Mouse (Mus musculus) embryonic facial prominence, embryonic 10.5 days (tissue): ENCODE measurements around the gene Podnl1. TPM values are rescaled to one million over a fixed set of nuclear protein-coding genes. Genes with fewer than 3 reads are reported as not detected.

Source experiments
- DNase-seq: peaks from one replicate; pipeline ENCODE4 v3.0.0-alpha.2; 2017; ENCODE audit warnings: low spot score
- H3K27ac ChIP-seq: fragments of 300-500 bp; sonication (generic); replicated peaks from 2 replicates; pipeline ENCODE4 v1.5.1; 2016; ENCODE audit warnings: mild to moderate bottlenecking
- H3K27me3 ChIP-seq: fragments of 300-500 bp; sonication (generic); replicated peaks from 2 replicates; pipeline ENCODE4 v1.6.1; 2016; ENCODE audit warnings: low read depth, mild to moderate bottlenecking; ENCODE audit not compliant: poor library complexity, severe bottlenecking
- H3K36me3 ChIP-seq: fragments of 300-500 bp; sonication (generic); replicated peaks from 2 replicates; pipeline ENCODE4 v1.6.1; 2016; ENCODE audit warnings: mild to moderate bottlenecking, moderate library complexity
- H3K4me1 ChIP-seq: fragments of 300-500 bp; sonication (generic); 2 replicates; pipeline ENCODE4 v1.6.1; 2016
- H3K4me3 ChIP-seq: fragments of 300-500 bp; sonication (generic); 2 replicates; pipeline ENCODE4 v1.5.1; 2016; ENCODE audit warnings: mild to moderate bottlenecking, moderate library complexity
- H3K9me3 ChIP-seq: fragments of 300-500 bp; sonication (generic); 2 replicates; pipeline ENCODE4 v1.6.1; 2016; ENCODE audit warnings: mild to moderate bottlenecking
- WGBS: fragments of 180-500 bp; shearing (Covaris S2); methylation state at CpG from one replicate; pipeline ENCODE4 v1.1.7; 2016; 5-methylcytosine and 5-hydroxymethylcytosine counted together
- polyA plus RNA-seq: library from polyadenylated mRNA; unstranded; fragments of >200 nt; fragmentation: Nextera tagmentation; extraction: Ambion mirVana; gene quantifications from 2 replicates; pipeline ENCODE4 v1.2.1, GENCODE M21; 2016

Gene Podnl1
- 0.08 and 0.12 TPM in 2 replicates for polyA plus RNA-seq

GRCm38 (mm10) chr8:84125656-84126055 lies at the start of gene Podnl1:
Gene Podnl1 (plus strand): TSS chr8:84125989.
- peaks cover 8% of the 10 kb centered on the region for H3K27me3 ChIP-seq
- no peaks in the 10 kb centered on the region for H3K9me3 ChIP-seq
- H3K27ac ChIP-seq: peak within 1 kb of the TSS; percentile 51; the same call in 1 of the 2 replicates
- H3K36me3 ChIP-seq: 0 out of 2 replicates have a peak, but pooled peaks cover 1% of the 10 kb centered on the region
- DNase-seq: no peak
- no peak within 1 kb of the TSS for H3K4me3 ChIP-seq
- WGBS: 72% methylated on average over 9 of the region's 9 CpGs
- H3K4me1 ChIP-seq: peaks cover 28% of the 10 kb centered on the region

DNA sequence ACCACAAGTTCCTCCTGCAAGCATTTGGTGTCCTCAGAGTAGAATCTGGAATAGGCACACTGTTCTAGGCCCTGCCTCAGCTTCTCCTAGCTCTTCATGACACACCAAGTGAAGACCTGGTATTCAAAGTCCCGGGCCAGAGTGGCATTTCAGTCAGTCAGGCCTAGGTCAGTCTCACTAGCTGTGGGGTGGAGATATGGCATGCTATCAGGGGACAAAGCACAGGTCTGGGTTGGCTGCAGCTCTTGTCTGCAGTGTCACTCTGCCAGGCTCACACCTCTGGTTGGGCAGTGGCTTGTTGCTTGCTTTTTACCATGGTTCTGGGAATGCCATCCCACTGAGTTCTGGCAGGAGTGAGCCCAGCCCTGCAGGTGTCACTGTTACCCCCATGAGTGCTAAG lies 49.4 kb upstream of the Podnl1 start:
- peaks cover 75% of the 10 kb centered on the region for H3K36me3 ChIP-seq
- H3K4me1 ChIP-seq: peaks cover 52% of the 10 kb centered on the region
- 0 out of 2 replicates have a peak overlapping the region, but pooled peaks have one; percentile 4 for H3K27ac ChIP-seq
- peak overlapping the region; percentile 2; the same call in 1 of the 2 replicates for H3K4me3 ChIP-seq
- H3K27me3 ChIP-seq: no peaks in the 10 kb centered on the region
- WGBS: 87% methylated on average over 1 of the region's 1 CpGs
- no peak for DNase-seq
- no peaks in the 10 kb centered on the region for H3K9me3 ChIP-seq

GRCm38 (mm10) chr8:84076849-84077248 lies 48.9 kb upstream of the Podnl1 start:
- no peaks in the 10 kb centered on the region for H3K27me3 ChIP-seq
- H3K9me3 ChIP-seq: no peaks in the 10 kb centered on the region
- DNase-seq: no peak
- H3K4me1 ChIP-seq: peaks cover 50% of the 10 kb centered on the region
- 0 out of 2 replicates have a peak overlapping the region, but pooled peaks have one; percentile 4 for H3K27ac ChIP-seq
- H3K4me3 ChIP-seq: peak overlapping the region; percentile 2; the same call in 1 of the 2 replicates
- 57% methylated on average over 3 of the region's 3 CpGs for WGBS
- peaks cover 78% of the 10 kb centered on the region for H3K36me3 ChIP-seq

DNA sequence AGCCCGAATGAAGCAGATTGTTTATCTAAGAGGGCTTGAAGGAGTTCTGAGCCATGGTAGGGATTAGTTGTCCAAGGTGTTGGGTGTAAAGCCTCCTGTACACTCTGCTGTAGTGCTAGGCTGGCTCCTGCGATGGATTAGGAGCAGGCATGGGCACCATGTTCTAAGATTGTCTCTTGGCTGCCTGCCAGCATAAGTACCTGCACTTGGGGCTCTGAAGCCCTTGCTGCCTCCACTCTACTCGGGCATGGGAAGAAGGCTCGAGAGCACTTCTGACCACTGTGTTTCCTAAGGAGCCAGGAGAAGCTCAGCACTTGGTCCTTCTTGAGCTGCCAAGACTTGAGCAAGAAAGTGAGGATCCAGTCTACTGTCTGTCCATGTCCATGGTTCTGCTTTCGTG lies 46.6 kb upstream of the Podnl1 start:
- DNase-seq: no peak
- Histone ChIP-seq H3K4me1 (peaks cover 40% of the 10 kb centered on the region), H3K27me3 (no peaks in the 10 kb centered on the region), H3K9me3 (no peaks in the 10 kb centered on the region), H3K36me3 (peaks cover 95% of the 10 kb centered on the region), H3K4me3 (no peak overlapping the region), H3K27ac (no peak overlapping the region)
- 91% methylated on average over 5 of the region's 5 CpGs for WGBS

- 0 out of 2 replicates have a peak overlapping the region, but pooled peaks have one; percentile 12 for H3K27ac ChIP-seq
- H3K4me3 ChIP-seq: no peak overlapping the region
- H3K36me3 ChIP-seq: peaks cover 98% of the 10 kb centered on the region
- no peaks in the 10 kb centered on the region for H3K27me3 ChIP-seq
- peak; percentile 57 for DNase-seq
- H3K4me1 ChIP-seq: peaks cover 18% of the 10 kb centered on the region
- no peaks in the 10 kb centered on the region for H3K9me3 ChIP-seq
- 23% methylated on average over 8 of the region's 8 CpGs for WGBS
These were observed 42.0 kb upstream of the Podnl1 start for GRCm38 (mm10) chr8:84083829-84084241.

DNA sequence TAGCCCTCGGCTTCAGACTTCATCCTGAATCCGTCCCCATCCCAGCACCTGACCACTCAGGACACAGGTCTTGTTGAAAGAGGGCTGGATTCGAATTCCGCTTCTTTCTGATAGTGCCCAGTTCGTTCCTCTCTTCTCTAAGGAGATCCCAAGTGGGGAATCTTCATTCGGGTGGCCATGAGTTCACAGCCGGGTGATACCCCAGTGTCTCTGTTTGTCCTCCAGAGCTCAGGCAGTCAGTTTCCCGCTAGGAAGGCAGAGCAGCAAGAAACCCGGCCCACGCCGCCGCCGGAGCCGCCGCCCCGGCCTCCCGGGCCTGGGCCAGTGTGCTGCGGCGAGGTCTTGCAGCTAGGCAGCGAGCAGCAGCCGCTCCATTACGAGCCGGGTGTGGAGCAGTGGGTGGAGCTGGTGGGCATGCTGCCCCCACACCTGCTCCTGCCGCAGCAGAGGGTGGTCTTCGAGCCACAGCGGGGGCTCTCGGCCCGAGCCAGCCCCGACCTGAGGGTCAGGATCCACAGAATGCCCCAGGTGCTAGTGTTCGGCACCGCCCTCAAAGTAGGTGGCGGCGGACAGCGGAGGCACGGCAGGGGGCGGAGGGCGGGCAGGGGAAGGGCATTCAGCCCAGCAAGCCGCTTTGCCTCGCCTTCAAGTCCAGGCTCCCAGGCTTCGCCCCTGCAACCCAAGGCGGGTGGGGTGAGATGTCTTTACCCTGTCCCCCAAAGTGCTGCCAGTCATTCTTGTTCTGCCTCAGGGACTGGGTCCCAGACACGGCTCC lies 41.3 kb upstream of the Podnl1 start:
- no peak overlapping the region; the same call in 1 of the 2 replicates for H3K27ac ChIP-seq
- peaks cover 18% of the 10 kb centered on the region for H3K4me1 ChIP-seq
- peaks cover 98% of the 10 kb centered on the region for H3K36me3 ChIP-seq
- no peaks in the 10 kb centered on the region for H3K9me3 ChIP-seq
- WGBS: 39% methylated on average over 42 of the region's 42 CpGs
- H3K27me3 ChIP-seq: no peaks in the 10 kb centered on the region
- peak overlapping the region; percentile 27; the same call in 1 of the 2 replicates for H3K4me3 ChIP-seq
- peak; percentile 28 for DNase-seq

DNA sequence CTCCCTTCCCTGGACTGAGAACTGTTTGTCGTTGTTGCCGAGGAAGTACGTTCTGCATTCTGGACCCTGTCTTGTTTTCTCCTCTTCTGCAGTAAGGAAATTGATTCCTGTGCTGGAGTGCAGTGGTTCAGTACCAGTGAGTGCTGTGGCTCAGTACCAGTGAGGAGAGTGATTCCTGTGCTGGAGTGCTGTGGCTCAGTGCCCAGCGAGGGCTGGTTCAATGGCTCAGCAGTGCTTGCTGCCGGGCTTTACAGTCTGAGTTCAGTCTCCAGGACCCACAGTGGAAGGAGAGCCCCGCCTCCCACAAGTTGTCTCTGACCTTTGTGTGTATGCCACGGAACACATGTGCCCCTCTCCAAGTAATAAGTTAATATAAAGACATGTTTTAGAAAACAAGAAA lies 38.6 kb upstream of the Podnl1 start:
- Histone ChIP-seq H3K4me1 (peaks cover 18% of the 10 kb centered on the region), H3K4me3 (no peak overlapping the region), H3K9me3 (no peaks in the 10 kb centered on the region), H3K27ac (no peak overlapping the region), H3K36me3 (peaks cover 98% of the 10 kb centered on the region), H3K27me3 (no peaks in the 10 kb centered on the region)
- no peak for DNase-seq
- 89% methylated on average over 7 of the region's 7 CpGs for WGBS

GRCm38 (mm10) chr8:84087821-84088220 lies 38.0 kb upstream of the Podnl1 start:
- H3K4me1 ChIP-seq: peaks cover 18% of the 10 kb centered on the region
- H3K27ac ChIP-seq: no peak overlapping the region
- H3K36me3 ChIP-seq: peaks cover 98% of the 10 kb centered on the region
- no peak overlapping the region for H3K4me3 ChIP-seq
- no peaks in the 10 kb centered on the region for H3K9me3 ChIP-seq
- 94% methylated on average over 14 of the region's 14 CpGs for WGBS
- no peak for DNase-seq
- no peaks in the 10 kb centered on the region for H3K27me3 ChIP-seq

GRCm38 (mm10) chr8:84089277-84089676 lies 36.5 kb upstream of the Podnl1 start:
- H3K36me3 ChIP-seq: peaks cover 98% of the 10 kb centered on the region
- H3K4me3 ChIP-seq: no peak overlapping the region
- no peaks in the 10 kb centered on the region for H3K27me3 ChIP-seq
- peaks cover 6% of the 10 kb centered on the region for H3K4me1 ChIP-seq
- H3K27ac ChIP-seq: no peak overlapping the region
- 81% methylated on average over 9 of the region's 9 CpGs for WGBS
- DNase-seq: no peak
- H3K9me3 ChIP-seq: no peaks in the 10 kb centered on the region

DNA sequence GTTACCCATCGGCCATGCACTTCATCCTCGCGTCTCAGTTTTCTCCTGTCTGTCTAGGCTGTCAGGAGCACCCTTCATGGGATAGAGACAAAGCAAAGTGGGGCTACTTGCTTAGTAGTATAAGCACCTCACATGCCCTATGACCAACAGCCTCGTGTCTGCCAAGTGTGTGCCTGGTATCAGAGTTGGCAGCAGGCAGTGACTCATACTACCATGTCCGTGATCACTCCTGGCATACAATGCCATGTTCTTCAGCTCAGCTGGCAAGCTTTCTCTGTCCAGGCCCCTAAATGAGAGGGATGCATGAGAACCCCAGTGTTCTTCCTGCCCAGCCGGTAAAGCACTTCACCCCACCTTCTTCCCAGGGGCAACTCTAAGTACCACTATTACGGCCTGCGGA lies 35.2 kb upstream of the Podnl1 start:
- Histone ChIP-seq H3K4me3 (no peak overlapping the region), H3K4me1 (no peaks in the 10 kb centered on the region), H3K9me3 (no peaks in the 10 kb centered on the region), H3K27me3 (no peaks in the 10 kb centered on the region), H3K36me3 (peaks cover 99% of the 10 kb centered on the region), H3K27ac (no peak overlapping the region)
- WGBS: 93% methylated on average over 8 of the region's 8 CpGs
- no peak for DNase-seq

DNA sequence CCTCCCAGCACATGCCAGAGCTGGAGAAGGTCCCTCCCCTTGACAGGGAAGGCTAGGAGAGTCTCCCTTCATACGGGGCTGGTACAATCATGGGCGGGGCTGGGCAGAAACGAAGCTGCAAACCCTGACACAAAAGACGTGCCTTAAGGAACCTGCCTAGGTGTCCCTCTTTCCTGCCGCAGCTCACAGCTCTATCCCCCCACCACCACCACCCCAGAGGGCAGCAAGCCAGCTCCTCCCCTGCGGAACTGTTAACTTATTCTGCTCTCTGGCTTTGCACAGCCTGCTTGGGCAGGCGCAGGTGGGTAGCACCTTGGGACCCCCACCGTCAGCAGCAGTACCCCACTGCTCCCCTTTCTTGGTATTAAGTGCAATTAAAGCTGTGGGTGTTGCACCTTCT lies 29.7 kb upstream of the Podnl1 start:
- H3K36me3 ChIP-seq: peaks cover 100% of the 10 kb centered on the region
- no peaks in the 10 kb centered on the region for H3K4me1 ChIP-seq
- H3K4me3 ChIP-seq: no peak overlapping the region
- H3K27me3 ChIP-seq: no peaks in the 10 kb centered on the region
- no peak overlapping the region for H3K27ac ChIP-seq
- DNase-seq: no peak
- no peaks in the 10 kb centered on the region for H3K9me3 ChIP-seq
- 72% methylated on average over 8 of the region's 8 CpGs for WGBS

- H3K27ac ChIP-seq: no peak overlapping the region
- DNase-seq: no peak
These were observed 27.4 kb upstream of the Podnl1 start for GRCm38 (mm10) chr8:84098376-84098775.

More at GRCm38 (mm10) chr8:84098376-84098775, 27.4 kb upstream of the Podnl1 start:
- Histone ChIP-seq H3K4me1 (peaks cover 18% of the 10 kb centered on the region), H3K9me3 (no peaks in the 10 kb centered on the region), H3K4me3 (no peak overlapping the region), H3K36me3 (peaks cover 97% of the 10 kb centered on the region), H3K27me3 (no peaks in the 10 kb centered on the region)
- WGBS: 92% methylated on average over 7 of the region's 7 CpGs
